Mouse (Mus musculus) heart, postnatal 4 days (tissue): ENCODE data around the gene Sugct. TPM values are rescaled to one million over a fixed set of nuclear protein-coding genes. Genes with fewer than 3 reads are reported as not detected.
"Not testable (repeated sequence)": the region's sequence is repeated elsewhere in the genome, so short reads cannot be mapped to it uniquely, and the experiment has no call there.

ENCODE experiments used
- DNase-seq: peaks from one replicate; pipeline ENCODE4 v3.0.0; 2021
- total RNA-seq, 2 experiments: library from RNA; stranded (reverse); gene quantifications; 2 replicates each; pipeline ENCODE4 v1.2.3; 2021

Gene Sugct
- total RNA-seq, 2 experiments from 2014 or later, result 1.2 TPM

DNA sequence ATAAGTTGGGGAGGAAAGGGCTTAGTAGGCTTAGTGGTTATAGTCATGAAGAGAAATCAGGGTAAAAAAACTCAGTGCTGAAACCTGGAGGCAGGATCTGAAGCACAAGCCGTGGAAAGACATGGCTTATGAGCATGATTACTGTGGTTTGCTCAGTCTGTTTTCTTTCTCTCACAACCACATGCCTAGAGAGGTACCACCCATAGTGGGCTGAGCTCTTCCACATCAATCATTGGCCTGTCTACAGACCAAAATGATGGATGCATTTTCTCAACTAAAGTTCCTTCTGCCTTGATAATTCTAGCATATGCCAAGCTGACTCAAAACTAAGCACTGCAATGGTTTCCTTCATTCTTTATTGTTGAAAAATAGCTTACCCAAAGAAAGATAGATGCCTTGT, 817.3 kb downstream of the Sugct start:
- no peak for DNase-seq

GRCm38 (mm10) chr13:16859986-16860385, 835.4 kb downstream of the Sugct start:
- no peak for DNase-seq

DNA sequence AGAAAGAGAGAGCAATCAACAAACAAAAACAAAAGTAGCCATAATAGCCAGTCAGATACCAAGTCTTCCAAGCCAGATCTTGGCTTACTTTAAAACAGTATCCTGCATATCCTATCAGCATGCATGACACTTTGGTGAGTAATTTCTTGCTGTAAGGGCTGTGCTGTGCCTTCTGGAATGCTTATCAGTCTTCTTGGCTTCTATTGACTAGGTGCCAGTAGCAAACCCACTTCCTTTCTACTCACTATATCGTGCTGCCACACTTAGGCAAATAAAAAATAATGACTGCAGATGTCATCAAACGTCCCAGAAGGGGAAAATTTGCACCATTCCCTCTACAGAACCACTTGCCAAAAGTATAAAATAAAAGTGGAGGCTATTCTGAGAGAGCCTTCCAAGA, 848.1 kb downstream of the Sugct start:
- DNase-seq, result no peak

GRCm38 (mm10) chr13:16840994-16841393, 854.4 kb downstream of the Sugct start:
- DNase-seq, result no peak

GRCm38 (mm10) chr13:16838409-16838808, 856.9 kb downstream of the Sugct start:
- DNase-seq, result no peak

GRCm38 (mm10) chr13:16835111-16835510, 860.2 kb downstream of the Sugct start:
- no peak for DNase-seq

GRCm38 (mm10) chr13:16833069-16833468, 862.3 kb downstream of the Sugct start:
- no peak for DNase-seq

DNA sequence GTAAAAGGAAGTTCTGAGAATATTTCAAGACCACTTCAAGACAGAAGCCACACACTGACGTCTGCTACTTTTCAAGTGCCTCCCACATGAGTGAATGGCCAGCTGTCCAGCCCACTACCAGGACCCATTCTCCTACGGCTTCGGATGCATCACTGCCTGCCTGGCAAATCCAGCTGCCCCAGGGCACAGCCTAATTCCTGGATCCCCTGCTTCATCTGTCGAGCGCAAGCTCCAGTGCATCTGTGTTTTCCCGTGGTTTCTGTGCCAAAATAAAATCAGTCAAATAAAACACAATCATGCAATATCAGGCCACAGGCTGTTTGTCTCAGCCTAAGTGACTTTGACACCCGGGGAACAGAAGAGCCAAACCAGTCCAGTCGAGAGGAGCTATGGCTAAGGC, 863.5 kb downstream of the Sugct start:
- no peak for DNase-seq

GRCm38 (mm10) chr13:16830291-16830690, 865.1 kb downstream of the Sugct start:
- not testable (repeated sequence) for DNase-seq

DNA sequence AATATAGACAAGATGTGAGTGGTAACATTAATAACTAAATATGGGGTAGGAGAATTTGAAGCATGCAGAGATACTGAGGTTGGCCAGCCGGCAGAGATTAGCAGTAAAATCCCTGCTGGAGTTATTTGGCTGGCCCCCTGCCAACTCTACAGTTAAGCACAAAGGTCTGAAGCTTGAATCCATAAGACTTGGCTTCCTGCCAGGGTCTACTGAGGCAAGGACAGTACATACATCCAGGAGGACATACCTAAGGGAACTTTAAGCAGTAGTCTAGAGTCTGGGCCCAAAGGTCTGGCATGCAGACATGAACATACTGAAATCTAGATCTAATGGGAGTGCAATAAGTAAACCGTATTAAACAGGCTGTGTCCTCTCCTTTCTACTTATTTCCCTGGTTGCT, 865.8 kb downstream of the Sugct start:
- DNase-seq, result peak; percentile 41

DNA sequence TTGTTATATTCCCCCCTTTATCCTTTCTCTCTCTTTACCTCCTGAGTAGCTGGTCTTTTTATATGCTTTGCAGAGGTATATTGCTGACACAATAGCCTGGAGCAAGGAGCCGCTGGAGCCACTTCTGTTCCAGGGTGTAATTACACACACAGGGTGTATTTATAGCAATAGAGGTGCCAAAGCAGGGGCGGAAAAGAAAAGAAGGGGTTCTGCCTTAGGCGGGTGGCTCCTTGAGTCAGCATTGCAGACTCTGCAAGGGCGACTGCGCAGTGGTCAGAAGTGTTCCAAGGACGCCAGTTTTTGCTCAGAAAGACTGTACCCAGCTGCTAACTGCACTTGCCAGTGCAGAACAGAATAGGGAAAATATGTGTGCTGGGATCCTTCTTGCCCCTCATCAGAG, 869.7 kb downstream of the Sugct start:
- DNase-seq, result no peak

DNA sequence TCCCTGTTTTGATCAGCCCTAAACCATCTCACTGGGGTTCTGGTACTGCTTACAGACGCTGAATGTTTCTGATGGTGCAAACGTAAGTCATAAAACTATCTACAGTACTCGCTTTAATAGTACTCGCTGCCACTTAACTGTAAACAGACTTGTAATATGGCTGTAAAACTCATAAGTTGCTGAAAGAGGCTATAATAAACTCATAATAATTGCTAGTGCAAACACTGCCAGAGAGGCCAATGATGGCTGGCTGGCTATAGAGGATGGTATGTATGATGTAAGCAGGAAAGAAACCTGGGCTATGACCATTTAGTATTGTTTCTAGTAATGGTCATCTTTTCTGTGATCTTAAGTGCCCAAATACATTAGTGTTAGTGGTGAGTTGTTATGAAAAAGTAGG, 873.6 kb downstream of the Sugct start:
- DNase-seq, result no peak

- DNase-seq, result no peak
Measured at GRCm38 (mm10) chr13:16817471-16817870, 877.9 kb downstream of the Sugct start.

GRCm38 (mm10) chr13:16816747-16817146, 878.6 kb downstream of the Sugct start:
- DNase-seq, result no peak

DNA sequence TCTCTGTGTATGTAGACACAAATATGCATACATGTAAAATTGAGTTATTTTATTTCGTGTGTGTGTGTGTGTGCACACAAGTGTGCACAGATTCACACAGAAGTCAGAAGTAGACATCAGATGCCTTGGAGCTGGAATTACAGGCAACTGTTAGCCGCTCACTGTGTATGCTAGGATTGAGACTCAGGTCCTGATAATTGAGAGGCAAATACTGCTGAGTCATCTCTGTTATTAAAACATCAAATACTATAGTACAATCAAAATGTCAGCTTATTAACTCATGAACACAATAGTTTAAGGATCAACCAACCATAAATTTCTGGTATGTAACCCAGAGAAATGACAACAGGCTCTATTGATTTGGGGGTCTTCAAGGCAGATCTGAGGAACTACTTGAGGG, 883.1 kb downstream of the Sugct start:
- no peak for DNase-seq

Other genes with a start within 250 kb of the Sugct start
- gene Mplkip, start 361 bp downstream of the Sugct start, total RNA-seq, result 10 to 100 TPM; 10.6 to 12.7 TPM
- gene Cdk13, start 109.5 kb upstream of the Sugct start, total RNA-seq, result 10 to 100 TPM; 40.8 to 42.3 TPM
- gene Rala, start 248.7 kb upstream of the Sugct start, total RNA-seq, result 10 to 100 TPM; 55.9 to 56.5 TPM